Mouse (Mus musculus) liver, embryonic 11.5 days (tissue): ENCODE measurements around the gene Elp5. TPM values are rescaled to one million over a fixed set of nuclear protein-coding genes. Genes with fewer than 3 reads are reported as not detected.

ENCODE experiments used
- ATAC-seq: fragments of 200-750 bp; cut with Nextera tagmentation; replicated peaks from 2 replicates; pipeline ENCODE4 v1.8.0; 2017; ENCODE audit warnings: moderate number of reproducible peaks, mild to moderate bottlenecking, moderate TSS enrichment, moderate library complexity; ENCODE audit not compliant: low FRiP score
- DNase-seq: peaks from one replicate; pipeline ENCODE4 v3.0.0-alpha.2; 2017; ENCODE audit warnings: low spot score
- H3K27ac ChIP-seq: fragments of 300-500 bp; sonication (generic); 2 replicates; pipeline ENCODE4 v1.5.1; 2014; ENCODE audit warnings: mild to moderate bottlenecking, low read depth, low read length, control low read depth
- H3K27me3 ChIP-seq: fragments of 300-500 bp; sonication (generic); replicated peaks from 2 replicates; pipeline ENCODE4 v1.6.1; 2014; ENCODE audit warnings: low read length, mixed read lengths; ENCODE audit not compliant: control insufficient read depth, insufficient read depth
- H3K36me3 ChIP-seq: fragments of 300-500 bp; sonication (generic); 2 replicates; pipeline ENCODE4 v1.6.1; 2014; ENCODE audit warnings: mild to moderate bottlenecking, low read length, moderate library complexity, mixed read lengths; ENCODE audit not compliant: control insufficient read depth, insufficient read depth
- H3K4me1 ChIP-seq: fragments of 300-500 bp; sonication (generic); replicated peaks from 2 replicates; pipeline ENCODE4 v1.6.1; 2014; ENCODE audit warnings: low read length, mixed read lengths; ENCODE audit not compliant: control insufficient read depth, insufficient read depth
- H3K4me2 ChIP-seq: fragments of 300-500 bp; sonication (generic); 2 replicates; pipeline ENCODE4 v1.6.1; 2014; ENCODE audit warnings: mild to moderate bottlenecking, control low read depth, moderate library complexity
- H3K4me3 ChIP-seq: fragments of 300-500 bp; sonication (generic); 2 replicates; pipeline ENCODE4 v1.5.1; 2014; ENCODE audit warnings: low read depth, low read length, control low read depth
- H3K9ac ChIP-seq: fragments of 300-500 bp; sonication (generic); 2 replicates; pipeline ENCODE4 v1.6.1; 2014; ENCODE audit warnings: low read depth, low read length, control low read depth
- H3K9me3 ChIP-seq: fragments of 300-500 bp; sonication (generic); 2 replicates; pipeline ENCODE4 v1.6.1; 2016; ENCODE audit warnings: low read length, inconsistent platforms, mixed read lengths; ENCODE audit not compliant: control insufficient read depth
- whole genome bisulfite sequencing: fragments of 180-500 bp; shearing (Covaris S2); extraction: QIAGEN DNeasy Blood & Tissue Kit; methylation state at CpG from one replicate; pipeline ENCODE4 v1.1.7; 2014; 5-methylcytosine and 5-hydroxymethylcytosine counted together
- polyA plus RNA-seq: library from polyadenylated mRNA; unstranded; fragments of >200 nt; fragmentation: Nextera tagmentation; extraction: Ambion mirVana; gene quantifications from 2 replicates; pipeline ENCODE4 v1.2.1, GENCODE M21; 2014

Elp5 gene
- polyA plus RNA-seq, 1 experiment from 2014 or later: 131 TPM

GRCm38 (mm10) chr11:70010961-70011360, 28.6 kb upstream of the Elp5 start:
- Histone ChIP-seq H3K4me1 (peaks cover 8% of the 10 kb centered on the region), H3K36me3 (peaks cover 52% of the 10 kb centered on the region), H3K9ac (no peak overlapping the region), H3K27ac (no peak overlapping the region), H3K27me3 (no peaks in the 10 kb centered on the region), H3K4me3 (no peak overlapping the region), H3K4me2 (no peak overlapping the region), H3K9me3 (no peaks in the 10 kb centered on the region)
- no peak for DNase-seq
- no peak for ATAC-seq
- 85% methylated on average over 10 of the region's 10 CpGs for WGBS

GRCm38 (mm10) chr11:70010548-70010947, 28.2 kb upstream of the Elp5 start:
- ATAC-seq (no peak), DNase-seq (no peak)
- Histone ChIP-seq H3K9me3 (no peaks in the 10 kb centered on the region), H3K36me3 (peaks cover 55% of the 10 kb centered on the region), H3K4me3 (no peak overlapping the region), H3K9ac (no peak overlapping the region), H3K27ac (no peak overlapping the region), H3K4me2 (no peak overlapping the region), H3K4me1 (peaks cover 8% of the 10 kb centered on the region), H3K27me3 (no peaks in the 10 kb centered on the region)
- 85% methylated on average over 12 of the region's 12 CpGs for WGBS

- no peak for ATAC-seq
- DNase-seq: no peak
- WGBS: 91% methylated on average over 6 of the region's 6 CpGs
- Histone ChIP-seq H3K27ac (no peak overlapping the region), H3K9me3 (no peaks in the 10 kb centered on the region), H3K36me3 (peaks cover 55% of the 10 kb centered on the region), H3K4me2 (no peak overlapping the region), H3K4me3 (no peak overlapping the region), H3K9ac (no peak overlapping the region), H3K4me1 (peaks cover 8% of the 10 kb centered on the region), H3K27me3 (no peaks in the 10 kb centered on the region)
Measured at GRCm38 (mm10) chr11:70010033-70010432, 27.7 kb upstream of the Elp5 start.

DNA sequence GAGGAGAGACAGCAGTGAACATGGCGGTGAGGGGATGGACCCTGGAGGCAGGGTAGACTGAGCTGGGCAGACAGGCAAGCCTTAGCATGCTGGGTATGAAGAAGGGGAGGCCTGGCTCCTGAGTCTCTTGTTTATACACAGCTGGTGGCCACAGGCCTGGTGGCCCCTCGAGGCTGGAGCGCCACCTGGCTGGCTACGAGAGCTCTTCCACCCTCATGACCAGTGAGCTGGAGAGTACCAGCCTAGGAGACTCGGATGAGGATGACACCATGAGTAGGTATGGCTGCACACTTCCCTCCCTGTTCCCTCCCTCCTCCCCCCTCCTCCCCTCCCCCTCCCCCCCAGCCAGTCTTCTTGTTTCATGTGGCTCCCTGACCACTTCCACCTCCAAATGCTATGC, 23.2 kb upstream of the Elp5 start:
- no peak overlapping the region for H3K9ac ChIP-seq
- no peak overlapping the region for H3K27ac ChIP-seq
- no peaks in the 10 kb centered on the region for H3K9me3 ChIP-seq
- peaks cover 27% of the 10 kb centered on the region for H3K36me3 ChIP-seq
- ATAC-seq (no peak), DNase-seq (no peak)
- 63% methylated on average over 5 of the region's 5 CpGs for WGBS
- H3K27me3 ChIP-seq: no peaks in the 10 kb centered on the region
- H3K4me2 ChIP-seq: no peak overlapping the region
- H3K4me1 ChIP-seq: peaks cover 11% of the 10 kb centered on the region
- no peak overlapping the region for H3K4me3 ChIP-seq

GRCm38 (mm10) chr11:70002471-70002870, 20.2 kb upstream of the Elp5 start:
- ATAC-seq (no peak), DNase-seq (no peak)
- peaks cover 32% of the 10 kb centered on the region for H3K36me3 ChIP-seq
- no peak overlapping the region for H3K9ac ChIP-seq
- H3K4me2 ChIP-seq: peak overlapping the region; percentile 1; the same call in 1 of the 2 replicates
- no peaks in the 10 kb centered on the region for H3K9me3 ChIP-seq
- H3K4me1 ChIP-seq: peaks cover 22% of the 10 kb centered on the region
- no peak overlapping the region for H3K27ac ChIP-seq
- no peaks in the 10 kb centered on the region for H3K27me3 ChIP-seq
- 84% methylated on average over 2 of the region's 2 CpGs for WGBS
- H3K4me3 ChIP-seq: no peak overlapping the region

DNA sequence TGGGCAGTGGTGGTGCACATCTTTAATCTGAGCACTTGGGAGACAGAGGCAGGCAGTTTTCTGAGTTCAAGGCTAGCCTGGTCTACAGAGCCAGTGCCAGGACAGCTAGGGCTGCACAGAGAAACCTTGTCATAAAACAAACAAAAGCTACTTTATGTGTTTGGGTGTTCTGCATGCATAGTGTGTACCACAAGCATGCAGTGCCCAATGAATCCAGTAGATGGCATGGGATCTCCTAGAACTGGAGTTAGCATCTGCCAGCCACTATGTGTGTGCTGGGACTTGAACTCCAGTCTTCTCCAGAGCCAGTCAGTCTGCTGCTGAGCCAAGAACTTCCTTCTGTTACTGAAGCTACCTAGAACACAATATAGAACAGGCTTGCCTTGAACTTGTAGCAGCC, 19.5 kb upstream of the Elp5 start:
- Histone ChIP-seq H3K4me3 (peak overlapping the region; percentile 77), H3K9me3 (no peaks in the 10 kb centered on the region), H3K27me3 (no peaks in the 10 kb centered on the region), H3K4me1 (peaks cover 25% of the 10 kb centered on the region), H3K36me3 (peaks cover 30% of the 10 kb centered on the region), H3K27ac (no peak overlapping the region), H3K9ac (no peak overlapping the region), H3K4me2 (peak overlapping the region; percentile 81)
- ATAC-seq: no peak
- no peak for DNase-seq

GRCm38 (mm10) chr11:70001159-70001558, 18.8 kb upstream of the Elp5 start:
- WGBS: 9% methylated on average over 8 of the region's 8 CpGs

DNA sequence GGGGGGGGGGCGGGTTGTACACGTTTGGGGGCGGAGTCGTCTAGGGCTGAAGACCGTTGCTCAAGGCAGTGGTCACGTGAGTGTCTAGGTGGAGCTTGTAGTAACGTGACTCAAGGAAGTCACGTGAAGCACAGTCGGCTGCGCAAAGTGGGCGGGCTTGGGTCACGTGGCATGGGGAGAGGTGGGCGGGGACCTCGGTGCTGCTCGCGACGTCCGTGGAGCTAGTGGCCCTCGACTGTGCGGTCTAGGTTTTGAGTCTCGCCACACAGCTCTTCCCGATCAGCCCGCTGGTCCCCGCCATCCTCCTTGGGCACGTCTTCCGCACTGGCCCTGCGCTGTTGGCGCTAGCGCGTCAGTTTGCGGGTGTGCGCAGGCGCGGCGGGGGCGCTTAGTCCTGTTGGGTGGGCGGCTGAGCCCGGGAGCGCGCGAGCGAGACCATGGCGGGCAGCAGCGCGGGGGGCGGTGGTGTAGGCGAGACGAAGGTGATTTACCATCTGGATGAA, 18.1 kb upstream of the Elp5 start, which contains the start of gene Dvl2:
Dvl2 (plus strand) TSS at position 200 of the 503 bp plus-strand sequence.
- 0% methylated on average over 47 of the region's 48 CpGs for WGBS
- peak; percentile 93 for DNase-seq

More at GRCm38 (mm10) chr11:70001159-70001558, 18.8 kb upstream of the Elp5 start:
- DNase-seq: no peak
- no peak for ATAC-seq
- Histone ChIP-seq H3K27me3 (no peaks in the 10 kb centered on the region), H3K4me2 (peak overlapping the region; percentile 81), H3K27ac (no peak overlapping the region; the same call in 1 of the 2 replicates), H3K9ac (peak overlapping the region; percentile 74), H3K9me3 (no peaks in the 10 kb centered on the region), H3K36me3 (peaks cover 25% of the 10 kb centered on the region), H3K4me1 (peaks cover 25% of the 10 kb centered on the region), H3K4me3 (peak overlapping the region; percentile 77)

GRCm38 (mm10) chr11:69999666-70000065, 17.3 kb upstream of the Elp5 start:
- Histone ChIP-seq H3K27me3 (no peaks in the 10 kb centered on the region), H3K36me3 (peaks cover 20% of the 10 kb centered on the region), H3K4me2 (peak overlapping the region; percentile 81), H3K9me3 (no peaks in the 10 kb centered on the region), H3K9ac (no peak overlapping the region), H3K4me3 (peak overlapping the region; percentile 77; the same call in 1 of the 2 replicates), H3K27ac (peak overlapping the region; percentile 90; the same call in 1 of the 2 replicates), H3K4me1 (peaks cover 26% of the 10 kb centered on the region)
- DNase-seq (no peak), ATAC-seq (no peak)
- 84% methylated on average over 8 of the region's 8 CpGs for WGBS

More for the DNA sequence above, 18.1 kb upstream of the Elp5 start, which contains the start of gene Dvl2:
- peak within 1 kb of the TSS; percentile 90 for H3K27ac ChIP-seq
- H3K9ac ChIP-seq: peak within 1 kb of the TSS; percentile 74
- H3K27me3 ChIP-seq: no peaks in the 10 kb centered on the region
- H3K4me1 ChIP-seq: peaks cover 25% of the 10 kb centered on the region
- peaks cover 20% of the 10 kb centered on the region for H3K36me3 ChIP-seq
- peak; percentile 24 for ATAC-seq
- H3K4me3 ChIP-seq: peak within 1 kb of the TSS; percentile 77
- H3K9me3 ChIP-seq: no peaks in the 10 kb centered on the region
- H3K4me2 ChIP-seq: peak within 1 kb of the TSS; percentile 81
